Mouse (Mus musculus) layer of hippocampus, adult 8-10 months (tissue): ENCODE results near the gene Cdc45. TPM values are rescaled to one million over a fixed set of nuclear protein-coding genes. Genes with fewer than 3 reads are reported as not detected.

Experiments used
- DNase-seq, 2 experiments: peaks; one replicate each; pipeline ENCODE4 v3.0.0; 2022; ENCODE audit warnings: low spot score in 2 of 2
- total RNA-seq, 4 experiments: library from RNA; stranded (reverse); gene quantifications; 2 replicates each; pipeline ENCODE4 v1.2.4; 2022

The Cdc45 gene
- total RNA-seq, 4 experiments from 2014 or later, result 1.5 to 3.4 (median 2.1) TPM

GRCm38 (mm10) chr16:18788627-18789406 is 23.0 kb downstream of the Cdc45 start:
- no peak for DNase-seq

- no peak for DNase-seq
Observed at GRCm38 (mm10) chr16:18786652-18787051, 25.1 kb downstream of the Cdc45 start.

- DNase-seq, result no peak
Observed at GRCm38 (mm10) chr16:18785485-18785884, 26.3 kb downstream of the Cdc45 start.

- no peak for DNase-seq
Observed at GRCm38 (mm10) chr16:18785025-18785424, 26.8 kb downstream of the Cdc45 start.

GRCm38 (mm10) chr16:18781810-18782209 is 30.0 kb downstream of the Cdc45 start:
- DNase-seq, result no peak

- DNase-seq, result no peak
Observed at GRCm38 (mm10) chr16:18778461-18778860, 33.3 kb downstream of the Cdc45 start.

- DNase-seq, result no peak
Observed at GRCm38 (mm10) chr16:18777101-18778080, 34.4 kb downstream of the Cdc45 start.

- no peak for DNase-seq
Observed at GRCm38 (mm10) chr16:18776556-18777100, 35.2 kb downstream of the Cdc45 start, which contains the start of gene Cldn5. TSS of gene Cldn5 (plus strand) at chr16:18776847.

- DNase-seq, result no peak
Observed at GRCm38 (mm10) chr16:18775621-18776555, 35.9 kb downstream of the Cdc45 start.

GRCm38 (mm10) chr16:18773936-18774335 is 37.9 kb downstream of the Cdc45 start:
- no peak for DNase-seq

GRCm38 (mm10) chr16:18769501-18769900 is 42.3 kb downstream of the Cdc45 start:
- DNase-seq, result no peak

GRCm38 (mm10) chr16:18766390-18766789 is 45.4 kb downstream of the Cdc45 start:
- no peak for DNase-seq

GRCm38 (mm10) chr16:18762960-18763359 is 48.8 kb downstream of the Cdc45 start:
- no peak for DNase-seq

GRCm38 (mm10) chr16:18761734-18762133 is 50.1 kb downstream of the Cdc45 start:
- DNase-seq, result no peak

- DNase-seq, result no peak
Observed at GRCm38 (mm10) chr16:18751885-18752499, 59.8 kb downstream of the Cdc45 start.

- DNase-seq, result no peak
Observed at GRCm38 (mm10) chr16:18751101-18751500, 60.7 kb downstream of the Cdc45 start.

GRCm38 (mm10) chr16:18746268-18747122 is 65.3 kb downstream of the Cdc45 start:
- DNase-seq, result no peak

- DNase-seq, result no peak
Observed at GRCm38 (mm10) chr16:18738303-18738702, 73.5 kb downstream of the Cdc45 start.
